Mouse (Mus musculus) CH12.LX (cell line): ENCODE measurements around the gene Ccm2l.

Source experiments
- BHLHE40 ChIP-seq: IDR thresholded peaks from 2 replicates; pipeline ENCODE4 v1.6.1; 2011; ENCODE audit warnings: mild to moderate bottlenecking, low read depth, low read length, improper control_type of control experiment
- CTCF ChIP-seq, 2 experiments: IDR thresholded peaks in 1 of 2; conservative IDR thresholded peaks in 1 of 2; 2 replicates each; pipeline ENCODE4 v1.5.1; 2011 to 2012; ENCODE audit warnings: low read depth in 2 of 2, low read length in 2 of 2, improper control_type of control experiment in 1 of 2, inconsistent platforms in 1 of 2, mild to moderate bottlenecking in 1 of 2, moderate library complexity in 1 of 2
- E2F4 ChIP-seq: IDR thresholded peaks from 2 replicates; pipeline ENCODE4 v1.6.1; 2011; ENCODE audit warnings: low read depth, low read length, improper control_type of control experiment; ENCODE audit not compliant: insufficient replicate concordance
- ELF1 ChIP-seq: IDR thresholded peaks from 2 replicates; pipeline ENCODE4 v1.6.1; 2014; ENCODE audit warnings: low read depth, mild to moderate bottlenecking, inconsistent platforms, low read length, improper control_type of control experiment
- EP300 ChIP-seq: IDR thresholded peaks from 2 replicates; pipeline ENCODE4 v1.6.1; 2011; ENCODE audit warnings: low read length, improper control_type of control experiment
- KAT2A ChIP-seq: IDR thresholded peaks from 2 replicates; pipeline ENCODE4 v1.6.1; 2012; ENCODE audit warnings: low read length, improper control_type of control experiment, inconsistent platforms; ENCODE audit not compliant: insufficient replicate concordance
- MAFK ChIP-seq: IDR thresholded peaks from 2 replicates; pipeline ENCODE4 v1.6.1; 2011; ENCODE audit warnings: low read length, improper control_type of control experiment; ENCODE audit not compliant: insufficient replicate concordance
- NELFE ChIP-seq: IDR thresholded peaks from 2 replicates; pipeline ENCODE4 v1.6.1; 2011; ENCODE audit warnings: low read depth, low read length, improper control_type of control experiment
- POLR2A ChIP-seq: IDR thresholded peaks from 2 replicates; pipeline ENCODE4 v1.6.1; 2011; ENCODE audit warnings: low read depth, mild to moderate bottlenecking, improper control_type of control experiment, low read length
- RCOR1 ChIP-seq: conservative IDR thresholded peaks from 2 replicates; pipeline ENCODE4 v1.6.1; 2012; ENCODE audit warnings: low read depth, mild to moderate bottlenecking, inconsistent platforms, low read length, improper control_type of control experiment
- SMC3 ChIP-seq: IDR thresholded peaks from 2 replicates; pipeline ENCODE4 v1.6.1; 2011; ENCODE audit warnings: low read depth, low read length, improper control_type of control experiment
- TCF12 ChIP-seq: IDR thresholded peaks from 2 replicates; pipeline ENCODE4 v1.6.1; 2014; ENCODE audit warnings: low read depth, mild to moderate bottlenecking, inconsistent platforms, low read length, improper control_type of control experiment
- USF2 ChIP-seq: conservative IDR thresholded peaks from 2 replicates; pipeline ENCODE4 v1.6.1; 2011; ENCODE audit warnings: low read depth, low read length, improper control_type of control experiment
- ZNF384 ChIP-seq: IDR thresholded peaks from 2 replicates; pipeline ENCODE4 v1.6.1; 2012; ENCODE audit warnings: low read depth, low read length, improper control_type of control experiment, inconsistent platforms

DNA sequence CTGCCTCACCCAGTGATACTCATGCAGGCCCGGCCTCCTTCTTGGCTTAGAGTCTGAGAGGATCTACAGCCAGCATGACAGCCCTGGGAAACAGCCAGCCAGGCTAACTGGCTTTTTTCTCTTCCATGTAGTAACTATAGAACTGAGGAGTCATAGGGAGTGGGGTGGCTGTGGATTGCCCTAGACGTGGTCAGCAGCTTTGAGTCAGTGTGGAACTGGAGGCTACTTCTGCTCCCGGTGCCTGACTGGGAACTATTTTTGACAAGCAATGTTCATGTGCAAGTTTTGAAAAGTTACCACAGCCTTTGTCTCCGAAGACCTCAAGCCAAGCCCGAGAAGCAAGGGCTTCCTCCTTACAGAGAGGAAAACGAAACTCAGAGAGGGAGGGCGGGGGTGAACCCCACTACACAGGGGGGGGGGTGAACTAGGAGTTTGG, 51.3 kb downstream of the Ccm2l start:
- no peak for TF ChIP-seq TCF12
- TF ChIP-seq CTCF (conservative IDR thresholded peaks at IDR 0.05 in 1 of 2, IDR thresholded peaks at IDR 0.05 in 1 of 2; ENCODE audit: low read depth in 2 of 2, low read length in 2 of 2): no peak
- TF ChIP-seq BHLHE40: no peak
- no peak for TF ChIP-seq MAFK
- no peak for TF ChIP-seq SMC3
- no peak for TF ChIP-seq EP300
- no peak for TF ChIP-seq POLR2A
- TF ChIP-seq NELFE: no peak
- no peak for TF ChIP-seq ZNF384
- TF ChIP-seq RCOR1: no peak
- TF ChIP-seq USF2: no peak
- TF ChIP-seq KAT2A: no peak
- TF ChIP-seq ELF1: no peak
- TF ChIP-seq E2F4: no peak
